In the genomic region with DNA sequence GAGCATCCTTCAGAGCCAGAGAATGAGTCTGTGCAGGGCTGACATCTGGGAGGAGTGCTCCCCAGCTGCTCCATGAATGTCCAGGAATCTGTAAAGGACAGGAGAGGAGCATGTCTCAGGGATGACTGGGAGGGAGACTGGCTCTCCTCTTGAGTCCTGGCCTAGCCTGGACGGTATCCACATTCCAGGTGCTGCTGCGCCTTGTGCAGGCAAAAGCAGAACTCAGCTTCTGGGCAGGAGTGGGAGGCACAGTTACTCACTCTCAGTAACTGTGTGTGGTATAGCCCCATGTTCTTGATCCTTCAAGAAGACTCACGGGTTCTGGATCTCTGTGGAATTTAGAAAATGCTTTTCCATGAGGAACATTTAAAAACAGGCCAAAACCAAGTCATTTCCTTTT, we compare ENCODE assay signal across 14 mouse cellular contexts. TPM values are rescaled to one million over a fixed set of nuclear protein-coding genes. Genes with fewer than 3 reads are reported as not detected.
DNase-seq lines count a peak whose midpoint lies in the region; ATAC-seq and TF ChIP-seq lines count a peak whose summit lies in the region.
"Had no signal": no experiment of that assay in that cellular context is flagged by ENCODE, and none has a peak within 500 bp of the region (broad histone marks: within the 10 kb centered on the region; RNA-seq: fewer than 3 reads in every experiment).

No protein-coding gene starts in this region.

- no peaks in the 10 kb centered on the region for H3K27me3 ChIP-seq in intestine, embryonic 14.5 days (replicated peaks; ENCODE audit: control insufficient read depth, insufficient read depth, low read length)
- no peaks in the 10 kb centered on the region for H3K27me3 ChIP-seq in intestine, postnatal 0 days (replicated peaks; ENCODE audit: control insufficient read depth, insufficient read depth, low read length)
- H3K27me3 ChIP-seq in MEL (ENCODE audit: control insufficient read depth in 1 of 2, insufficient read depth in 2 of 2, low read length in 2 of 2): no peaks in the 10 kb centered on the region
- H3K27me3 ChIP-seq in limb, embryonic 14.5 days (ENCODE audit: control insufficient read depth, insufficient read depth, low read length): no peaks in the 10 kb centered on the region
- H3K27me3 ChIP-seq in forebrain, embryonic 16.5 days (replicated peaks; ENCODE audit: control insufficient read depth, insufficient read depth, low read length): no peaks in the 10 kb centered on the region
- H3K27me3 ChIP-seq: CH12.LX; forebrain, embryonic 13.5 days; midbrain, embryonic 15.5 days; neural tube, embryonic 12.5 days had no signal

- H3K9ac ChIP-seq in intestine, embryonic 14.5 days (ENCODE audit: low read length): no peak overlapping the region
- H3K9ac ChIP-seq in intestine, postnatal 0 days (ENCODE audit: low read depth, low read length): no peak overlapping the region
- H3K9ac ChIP-seq in MEL (ENCODE audit: control insufficient read depth, low read depth, low read length, poor library complexity, severe bottlenecking): no peak overlapping the region
- no peak overlapping the region for H3K9ac ChIP-seq in limb, embryonic 14.5 days (ENCODE audit: low read depth, low read length, severe bottlenecking)
- no peak overlapping the region for H3K9ac ChIP-seq in forebrain, embryonic 16.5 days (replicated peaks; ENCODE audit: low read depth, low read length)
- H3K9ac ChIP-seq: forebrain, embryonic 13.5 days; liver, embryonic 14.5 days; midbrain, embryonic 15.5 days; neural tube, embryonic 12.5 days had no signal

- H3K4me2 ChIP-seq in intestine, embryonic 14.5 days (ENCODE audit: low read length): no peak overlapping the region
- H3K4me2 ChIP-seq in intestine, postnatal 0 days (replicated peaks; ENCODE audit: low read depth): no peak overlapping the region
- no peak overlapping the region for H3K4me2 ChIP-seq in limb, embryonic 14.5 days (replicated peaks; ENCODE audit: low read depth, low read length, severe bottlenecking)
- no peak overlapping the region for H3K4me2 ChIP-seq in forebrain, embryonic 16.5 days (ENCODE audit: low read length)
- H3K4me2 ChIP-seq: forebrain, embryonic 13.5 days; midbrain, embryonic 15.5 days; neural tube, embryonic 12.5 days had no signal

- no peak for TF ChIP-seq RAD21 in MEL (IDR thresholded peaks at IDR 0.05; ENCODE audit: low read depth, low read length)

- peak overlapping the region; percentile 24; the same call in 1 of the 2 replicates for H3K27ac ChIP-seq in intestine, embryonic 14.5 days (ENCODE audit: low read depth)
- no peak overlapping the region for H3K27ac ChIP-seq in intestine, postnatal 0 days (ENCODE audit: low read depth, low read length)
- H3K27ac ChIP-seq in MEL (ENCODE audit: control insufficient read depth, low read depth, low read length): no peak overlapping the region
- H3K27ac ChIP-seq in limb, embryonic 14.5 days (replicated peaks; ENCODE audit: low read depth, low read length): peak overlapping the region; percentile 6
- no peak overlapping the region for H3K27ac ChIP-seq in forebrain, embryonic 16.5 days (ENCODE audit: low read length)
- H3K27ac ChIP-seq: forebrain, embryonic 13.5 days; liver, embryonic 14.5 days; midbrain, embryonic 15.5 days; neural tube, embryonic 12.5 days had no signal

- H3K9me3 ChIP-seq in intestine, embryonic 14.5 days (ENCODE audit: control insufficient read depth, low read length): no peaks in the 10 kb centered on the region
- H3K9me3 ChIP-seq in intestine, postnatal 0 days (ENCODE audit: control insufficient read depth): no peaks in the 10 kb centered on the region
- H3K9me3 ChIP-seq in MEL (replicated peaks; ENCODE audit: insufficient read depth, low read length): no peaks in the 10 kb centered on the region
- H3K9me3 ChIP-seq in limb, embryonic 14.5 days (ENCODE audit: control insufficient read depth, low read length): no peaks in the 10 kb centered on the region
- no peaks in the 10 kb centered on the region for H3K9me3 ChIP-seq in forebrain, embryonic 16.5 days (ENCODE audit: control insufficient read depth, low read length)
- H3K9me3 ChIP-seq: forebrain, embryonic 13.5 days; midbrain, embryonic 15.5 days; neural tube, embryonic 12.5 days had no signal

- no peaks in the 10 kb centered on the region; the same call in 1 of the 2 replicates for H3K4me1 ChIP-seq in intestine, embryonic 14.5 days (replicated peaks; ENCODE audit: control insufficient read depth, insufficient read depth, low read length)
- H3K4me1 ChIP-seq in intestine, postnatal 0 days (replicated peaks; ENCODE audit: control insufficient read depth, insufficient read depth, low read length): no peaks in the 10 kb centered on the region
- H3K4me1 ChIP-seq in MEL (ENCODE audit: control insufficient read depth in 1 of 2, insufficient read depth in 2 of 2, low read length in 2 of 2): no peaks in the 10 kb centered on the region
- H3K4me1 ChIP-seq in limb, embryonic 14.5 days (ENCODE audit: control insufficient read depth, insufficient read depth, low read length): peaks cover 4% of the 10 kb centered on the region; the same call in 1 of the 2 replicates
- H3K4me1 ChIP-seq in forebrain, embryonic 16.5 days (replicated peaks; ENCODE audit: control insufficient read depth, insufficient read depth, low read length): peaks cover 13% of the 10 kb centered on the region; the same call in 1 of the 2 replicates
- H3K4me1 ChIP-seq: forebrain, embryonic 13.5 days; neural tube, embryonic 12.5 days had no signal

- no peak for TF ChIP-seq EP300 in MEL (IDR thresholded peaks at IDR 0.05; ENCODE audit: low read depth in 1 of 2, low read length in 2 of 2)

- no peak overlapping the region for H3K4me3 ChIP-seq in intestine, embryonic 14.5 days (ENCODE audit: low read depth, low read length)
- no peak overlapping the region for H3K4me3 ChIP-seq in intestine, postnatal 0 days (ENCODE audit: low read depth, low read length)
- no peak overlapping the region for H3K4me3 ChIP-seq in MEL (ENCODE audit: control insufficient read depth in 1 of 2, insufficient read depth in 1 of 2, low read depth in 2 of 2, low read length in 2 of 2)
- H3K4me3 ChIP-seq in limb, embryonic 14.5 days (replicated peaks; ENCODE audit: low read length): no peak overlapping the region
- H3K4me3 ChIP-seq in forebrain, embryonic 16.5 days (replicated peaks; ENCODE audit: low read length): no peak overlapping the region
- H3K4me3 ChIP-seq: forebrain, embryonic 13.5 days; midbrain, embryonic 15.5 days; neural tube, embryonic 12.5 days had no signal

- 84% methylated on average over 3 of the region's 3 CpGs for WGBS in intestine, embryonic 14.5 days
- 86% methylated on average over 3 of the region's 3 CpGs for WGBS in intestine, postnatal 0 days
- WGBS in limb, embryonic 14.5 days: 82% methylated on average over 3 of the region's 3 CpGs
- 95% methylated on average over 3 of the region's 3 CpGs for WGBS in forebrain, embryonic 16.5 days

- TF ChIP-seq CTCF in intestine, postnatal 0 days (IDR thresholded peaks at IDR 0.05; ENCODE audit: low read depth): no peak
- TF ChIP-seq CTCF in MEL (IDR thresholded peaks at IDR 0.05 in 2 of 3, conservative IDR thresholded peaks at IDR 0.05 in 1 of 3; ENCODE audit: control insufficient read depth in 1 of 3, insufficient read depth in 1 of 3, low read depth in 2 of 3, low read length in 3 of 3, poor library complexity in 1 of 3, severe bottlenecking in 1 of 3): no peak

- H3K79me2 ChIP-seq in MEL (ENCODE audit: control insufficient read depth, insufficient read depth, low read length, poor library complexity): peaks cover 34% of the 10 kb centered on the region

- TF ChIP-seq POLR2A in MEL (IDR thresholded peaks at IDR 0.05; ENCODE audit: control insufficient read depth in 1 of 2, insufficient read depth in 1 of 2, low read depth in 1 of 2, low read length in 2 of 2, poor library complexity in 1 of 2): no peak
- TF ChIP-seq POLR2A in limb, embryonic 14.5 days (IDR thresholded peaks at IDR 0.05; ENCODE audit: borderline replicate concordance, extremely low read depth, insufficient read depth, insufficient read length): no peak

- DNase-seq in intestine, embryonic 14.5 days (ENCODE audit: low spot score): no peak
- peak; percentile 12 for DNase-seq in 3134 (ENCODE audit: extremely low read depth, insufficient read length, low spot score)
- DNase-seq in MEL (ENCODE audit: low read depth, low spot score): peak; percentile 11
- DNase-seq in limb, embryonic 14.5 days (ENCODE audit: low spot score): no peak
- no peak for DNase-seq in retina, embryonic 14.5 days (ENCODE audit: low spot score)
- no peak for DNase-seq in T-cell, adult 2 months (ENCODE audit: low spot score)
- DNase-seq: thymus, postnatal 36 days had no signal

- no peak for ATAC-seq in intestine, embryonic 14.5 days (replicated peaks; ENCODE audit: low FRiP score, low TSS enrichment, low read depth)
- ATAC-seq in intestine, postnatal 0 days: no peak
- no peak for ATAC-seq in limb, embryonic 14.5 days (ENCODE audit: low FRiP score, low read depth)
- ATAC-seq in forebrain, embryonic 16.5 days: no peak
- ATAC-seq: forebrain, embryonic 13.5 days; midbrain, embryonic 15.5 days had no signal

- H3K36me3 ChIP-seq in intestine, embryonic 14.5 days (ENCODE audit: control insufficient read depth, insufficient read depth, low read length): peaks cover 31% of the 10 kb centered on the region
- peaks cover 31% of the 10 kb centered on the region for H3K36me3 ChIP-seq in intestine, postnatal 0 days (ENCODE audit: control insufficient read depth, insufficient read depth)
- peaks cover 0 to 8% of the 10 kb centered on the region in 2 experiments; a peak in 3 of 4 replicates for H3K36me3 ChIP-seq in MEL (ENCODE audit: control insufficient read depth in 1 of 2, insufficient read depth in 2 of 2, low read length in 2 of 2)
- H3K36me3 ChIP-seq in limb, embryonic 14.5 days (ENCODE audit: control insufficient read depth, insufficient read depth, low read length): peaks cover 17% of the 10 kb centered on the region
- H3K36me3 ChIP-seq in forebrain, embryonic 16.5 days (ENCODE audit: control insufficient read depth, insufficient read depth): 0 out of 2 replicates have a peak, but pooled peaks cover 3% of the 10 kb centered on the region

TF ChIP-seq in MEL, 35 proteins besides CTCF, POLR2A, EP300 and RAD21 (continues in another document):
- TF ChIP-seq MYC (IDR thresholded peaks at IDR 0.05; ENCODE audit: low read depth, low read length) (no peak), GABPA (IDR thresholded peaks at IDR 0.05; ENCODE audit: low read depth, low read length) (no peak), RCOR1 (IDR thresholded peaks at IDR 0.05; ENCODE audit: low read depth, low read length) (no peak)

RNA-seq across cellular contexts. Expression of gene Vac14, which starts 11.7 kb away (rescaled TPM):
- 24.2 and 27.2 TPM in 2 replicates for polyA plus RNA-seq in intestine, embryonic 14.5 days (2014; fragmentation: Nextera tagmentation; extraction: Ambion mirVana)
- polyA plus RNA-seq in intestine, postnatal 0 days (2015; fragmentation: Nextera tagmentation; extraction: Ambion mirVana): 14.4 and 14.8 TPM in 2 replicates
- total RNA-seq in MEL (2012; rRNA removed): 31.1 and 31.7 TPM in 2 replicates
- 10 to 100 TPM in 1 of 2 experiments, not detected in 1; 86.0 TPM for polyA plus RNA-seq in MEL (2012; ENCODE audit: insufficient read depth in 1 of 2, insufficient read length in 2 of 2, low read depth in 1 of 2, low replicate concordance in 2 of 2, missing spikeins in 1 of 2)
- polyA plus RNA-seq in limb, embryonic 14.5 days (2012; rRNA removed): 24.8 and 29.8 TPM in 2 replicates
- 19.1 and 23.3 TPM in 2 replicates for polyA plus RNA-seq in limb, embryonic 14.5 days (2014; fragmentation: Nextera tagmentation; extraction: Ambion mirVana)
- 28.0 and 28.1 TPM in 2 replicates for polyA plus RNA-seq in forebrain, embryonic 16.5 days (2015; fragmentation: Nextera tagmentation; extraction: Ambion mirVana)

Comparison
In these comparisons a context has a peak if more than half of its experiments do, and no peak if none do; other contexts are left out.
1. H3K27ac ChIP-seq: peak in intestine, embryonic 14.5 days (single experiment) and limb, embryonic 14.5 days (single experiment); none in intestine, postnatal 0 days (single experiment), MEL (single experiment) and forebrain, embryonic 16.5 days (single experiment).
2. DNase-seq: peak in 3134 (single experiment) and MEL (single experiment); none in intestine, embryonic 14.5 days (single experiment), limb, embryonic 14.5 days (single experiment), retina, embryonic 14.5 days (single experiment) and T-cell, adult 2 months (single experiment).